Mouse (Mus musculus): ENCODE results near the gene Pbxip1.
A peak's percentile ranks its signal among the peaks of the same experiment; 100 is the strongest.

Gene Pbxip1

DNA sequence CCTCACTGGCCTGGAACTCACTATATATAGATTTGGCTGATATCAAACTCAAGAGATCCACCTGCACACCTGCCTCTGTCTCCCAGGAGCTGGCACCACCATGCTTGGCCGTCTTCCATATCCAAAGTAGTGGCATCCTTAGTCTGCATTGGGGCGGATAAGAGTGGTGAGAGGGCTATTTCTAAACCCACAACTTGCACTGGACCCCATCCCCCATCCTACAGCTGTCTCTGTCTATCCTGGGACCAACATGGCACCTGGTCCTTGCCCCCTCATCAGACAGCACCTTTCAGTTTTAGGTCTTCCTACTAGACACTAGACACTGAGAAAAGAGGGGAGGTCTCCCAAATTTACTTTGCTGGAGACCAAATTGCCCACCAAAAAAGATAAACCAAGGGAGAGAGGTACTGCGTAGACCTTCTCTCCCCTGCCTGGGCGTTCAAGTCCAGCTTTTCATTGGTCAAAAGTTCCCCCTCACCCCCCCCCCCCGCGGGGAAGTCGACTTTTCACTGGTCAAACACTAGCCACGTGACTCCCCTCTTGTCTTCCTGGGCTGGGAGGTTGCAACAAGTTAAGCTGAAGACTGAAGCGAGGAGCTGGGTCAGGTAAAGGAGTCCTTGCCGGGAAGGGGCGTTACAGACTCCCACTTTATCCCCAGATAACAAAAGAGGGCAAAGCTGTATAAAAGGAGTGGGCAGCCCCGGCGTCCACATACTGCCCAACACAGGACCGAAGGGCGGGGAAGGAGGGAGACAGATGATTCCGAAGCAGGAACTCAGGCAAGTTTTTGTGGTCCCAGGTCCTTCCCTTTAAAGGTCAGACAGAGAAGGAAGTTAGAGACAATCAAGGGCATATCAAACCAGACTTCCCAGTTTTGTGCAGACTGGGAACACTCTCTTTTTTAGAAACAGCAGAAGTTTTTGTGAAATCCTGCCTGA is at the start of gene Pbxip1:
Gene Pbxip1, plus strand, starts transcription at position 531 of the 938 bp plus-strand sequence.
- peak; percentile 73 for DNase-seq

DNA sequence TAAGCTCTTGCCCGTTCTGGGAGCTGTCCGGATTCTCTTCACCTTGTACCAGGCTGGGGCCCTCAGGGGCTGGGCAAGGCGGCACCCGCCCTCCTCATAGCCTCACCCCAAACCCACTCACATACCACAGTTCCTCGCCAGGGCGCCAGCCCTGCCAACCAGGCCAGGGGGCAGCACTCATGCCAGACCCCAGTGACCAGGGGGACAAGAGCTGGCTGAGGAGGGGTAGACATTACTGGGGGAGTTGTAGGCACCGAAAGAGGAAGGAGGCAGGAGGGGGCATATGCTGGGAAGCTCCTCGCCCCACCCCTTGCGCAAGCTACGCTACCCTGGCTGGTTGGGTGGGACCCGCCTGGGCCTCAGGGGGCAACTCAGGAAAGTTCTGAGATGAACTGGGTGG is 48.9 kb upstream of the Pbxip1 start:
- DNase-seq: no peak

DNA sequence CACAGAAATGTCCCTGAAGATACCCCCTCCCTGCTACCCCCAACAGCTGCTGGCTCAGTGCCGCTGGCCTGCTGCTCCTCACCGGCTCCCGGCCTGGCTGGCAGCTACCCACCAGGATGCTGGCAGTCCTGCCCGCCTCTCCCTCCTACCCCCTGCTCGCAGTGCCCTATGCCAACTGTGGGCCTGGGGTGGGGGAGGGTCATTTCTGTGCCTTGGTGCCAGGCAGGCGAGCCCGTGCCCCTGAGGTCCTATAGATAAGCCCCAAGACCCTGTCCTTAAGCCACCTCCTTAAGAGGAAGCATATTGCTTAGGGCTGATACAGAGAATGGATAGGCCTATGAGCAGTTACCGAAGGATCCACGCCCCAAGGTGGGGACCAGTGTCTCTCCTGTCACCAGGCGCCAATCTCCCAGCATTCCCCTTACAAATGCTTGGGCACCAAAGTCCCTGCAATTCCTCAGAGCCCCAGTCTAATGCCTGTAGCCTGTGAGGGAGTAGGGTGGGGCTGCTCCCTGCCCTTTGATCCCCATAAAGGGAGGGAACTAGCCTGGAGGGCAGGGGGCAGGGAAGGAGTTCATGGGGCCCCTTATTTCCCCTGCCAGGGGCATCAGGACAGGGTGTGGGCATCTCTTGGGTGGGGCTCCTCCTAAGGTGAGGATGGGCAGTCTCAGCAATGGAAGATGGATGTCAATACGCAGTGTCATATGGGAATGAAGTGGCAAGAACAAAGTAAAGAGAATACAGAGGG is 48.2 kb upstream of the Pbxip1 start:
- DNase-seq: no peak

DNA sequence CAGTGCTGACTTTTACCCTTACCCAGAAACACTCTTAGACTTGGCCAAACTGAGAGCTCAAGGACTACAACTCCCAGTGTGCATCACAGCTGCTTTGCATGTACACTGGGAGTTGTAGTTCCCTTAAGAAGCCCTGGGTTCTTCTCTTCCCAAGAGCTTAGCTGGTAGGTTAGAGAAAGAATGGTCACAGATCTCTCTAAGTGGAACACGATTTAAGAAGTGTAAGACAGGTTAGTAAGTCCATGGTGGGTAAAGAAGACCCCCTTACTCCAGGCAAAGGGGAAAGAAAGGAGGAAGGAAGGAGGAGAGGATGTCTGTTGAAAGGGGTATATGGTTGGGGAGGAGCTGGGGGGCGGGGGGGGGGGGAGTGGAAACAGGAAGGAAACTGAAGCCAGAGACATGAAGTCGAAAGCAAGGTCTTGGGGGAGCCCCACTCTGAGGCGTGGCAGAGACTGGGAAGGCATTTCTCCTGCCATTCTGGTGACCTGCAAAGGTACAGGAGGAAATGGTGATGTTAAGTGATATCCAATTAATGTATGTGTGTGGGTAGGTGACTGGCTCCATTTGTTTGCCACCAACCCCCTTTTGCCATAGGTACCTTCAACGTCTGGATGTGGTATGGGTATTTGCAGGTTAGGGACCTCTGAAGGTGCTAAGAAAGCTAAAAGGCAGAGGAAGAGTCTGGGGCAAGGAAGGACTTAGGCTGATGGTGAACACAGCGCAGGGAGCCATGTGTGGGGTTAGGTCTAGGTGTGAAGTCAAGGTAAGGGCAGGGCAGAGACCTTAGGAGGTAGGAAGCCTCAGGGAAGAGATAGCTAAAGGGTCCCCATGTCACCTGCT is 47.4 kb upstream of the Pbxip1 start:
- DNase-seq: no peak

DNA sequence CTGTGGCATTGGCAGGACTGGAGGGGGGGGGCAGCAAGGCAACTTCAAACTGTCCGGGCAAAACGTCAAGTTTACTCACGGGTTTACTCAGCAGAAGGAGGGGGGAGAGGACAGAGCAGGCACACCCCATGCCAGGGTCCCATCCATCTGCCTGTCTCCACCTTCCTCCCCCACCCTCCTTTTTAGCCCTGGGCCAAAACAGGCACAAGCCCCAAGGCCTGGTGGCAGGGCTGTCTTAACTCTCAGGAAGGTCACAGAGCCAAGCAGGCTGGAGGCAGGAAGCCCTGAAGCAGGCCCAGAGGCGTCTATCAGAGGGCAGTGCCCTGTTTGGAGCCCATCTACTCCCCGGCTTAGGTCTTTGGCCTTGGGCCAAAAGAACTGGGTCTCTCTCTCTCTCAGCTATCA is 46.4 kb upstream of the Pbxip1 start:
- DNase-seq: no peak

DNA sequence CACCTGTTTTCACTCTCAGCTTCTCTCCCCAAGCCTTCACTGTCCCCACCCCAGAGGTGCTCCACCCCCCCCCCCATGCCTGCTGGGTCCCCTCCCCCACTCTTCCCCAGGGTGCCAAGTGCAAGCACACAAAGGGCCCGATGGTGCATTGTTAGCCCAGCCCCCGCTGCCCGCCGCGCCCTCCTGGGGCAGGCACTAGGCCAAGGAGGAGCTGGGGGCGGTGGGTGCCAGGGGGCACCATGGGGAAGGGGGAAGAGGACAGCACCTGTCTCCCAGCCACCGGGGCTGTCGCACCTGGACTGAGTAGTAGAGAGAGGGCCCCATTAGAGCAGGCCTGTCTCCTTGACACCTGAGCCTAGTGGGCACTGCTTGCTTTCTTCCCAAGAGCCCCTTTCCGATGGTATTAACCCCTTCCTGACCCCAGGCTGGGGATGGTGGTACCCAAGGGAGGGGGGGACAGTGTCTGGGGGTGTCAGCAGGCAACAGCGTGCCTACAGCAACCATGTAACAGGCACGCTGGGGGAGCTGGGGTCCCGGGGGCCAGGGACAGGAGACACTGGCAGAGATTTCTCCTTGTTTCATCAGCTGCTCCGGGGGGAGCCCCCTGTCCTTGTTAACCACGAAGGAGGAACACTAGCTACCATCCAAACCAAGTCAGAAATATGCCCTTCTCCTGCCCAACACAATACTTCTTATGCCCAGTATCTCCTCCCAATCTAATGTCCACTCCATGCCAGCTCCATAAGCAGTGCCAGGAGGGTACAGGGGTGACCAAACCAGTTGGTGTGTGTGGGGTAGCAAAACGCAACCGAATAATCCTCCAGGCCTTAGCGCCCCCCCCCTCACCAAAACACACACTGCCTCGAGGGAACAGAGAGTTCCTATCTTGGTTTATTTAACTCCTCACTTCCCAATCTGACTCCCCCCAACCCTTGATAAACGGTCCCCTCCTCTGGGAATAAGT is 45.5 kb upstream of the Pbxip1 start:
- no peak for DNase-seq

DNA sequence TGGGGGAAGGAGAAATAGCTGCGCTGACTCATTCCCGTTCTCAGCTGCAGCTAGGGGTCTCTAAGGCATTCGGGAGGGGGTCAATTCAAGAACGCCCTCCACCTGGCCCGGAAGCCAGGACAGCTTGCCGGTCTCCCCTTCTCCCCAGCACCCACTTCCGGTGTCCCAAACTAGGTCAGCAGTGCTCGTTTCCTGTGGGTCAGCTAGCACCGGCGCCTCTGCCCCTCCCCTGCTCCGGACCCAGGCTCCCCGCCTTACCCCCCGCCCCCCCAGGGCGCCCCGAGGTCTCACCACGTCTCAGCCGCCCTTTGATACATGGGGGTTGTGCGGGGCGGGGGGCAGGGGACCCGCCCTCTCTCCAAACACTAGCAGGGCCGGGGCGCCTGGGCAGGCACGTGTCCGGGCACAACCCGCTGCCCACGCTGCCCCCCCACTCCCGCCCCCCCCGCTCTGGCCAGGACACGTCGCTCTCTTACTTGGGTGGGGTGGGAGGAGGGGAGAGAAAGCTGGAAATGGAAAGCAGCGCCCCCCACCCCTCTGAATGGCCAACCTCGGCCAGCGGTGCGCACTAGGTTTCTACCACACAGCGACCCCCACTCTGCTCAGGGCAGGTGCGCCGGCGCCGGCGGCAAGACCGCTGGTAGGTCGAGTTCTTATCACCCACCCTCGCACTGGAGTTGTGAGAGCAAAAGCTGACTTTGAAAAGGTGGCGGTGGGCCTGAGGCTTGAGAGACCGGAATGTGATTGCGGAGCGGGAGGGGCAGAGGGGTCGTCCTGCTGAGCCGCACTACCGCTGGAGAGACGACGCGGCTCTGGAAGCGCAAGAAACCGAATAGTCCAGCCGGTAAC is 44.6 kb upstream of the Pbxip1 start:
- peak; percentile 58 for DNase-seq

DNA sequence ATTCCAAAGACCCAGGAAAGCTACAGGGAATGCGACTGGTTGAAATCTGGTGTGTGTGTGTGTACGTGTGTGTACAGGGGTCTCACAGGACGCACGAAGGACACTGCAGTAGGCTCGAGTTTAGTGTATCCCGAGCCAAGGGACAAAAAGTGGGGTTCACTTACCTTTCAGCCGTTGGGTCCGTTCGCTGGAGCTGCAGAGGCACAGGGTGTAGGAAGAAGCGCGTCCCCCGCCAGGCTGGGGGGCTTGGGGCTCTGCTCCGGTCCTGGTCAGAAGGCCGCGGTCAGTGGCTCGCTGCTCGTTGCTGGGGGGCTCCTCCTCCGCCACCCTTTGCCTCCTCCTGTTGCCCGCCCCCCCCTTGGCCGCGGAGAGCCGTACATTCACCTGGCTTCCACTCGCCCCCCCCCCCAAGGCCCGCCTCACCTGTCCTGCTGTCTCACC is 43.6 kb upstream of the Pbxip1 start:
- peak; percentile 42 for DNase-seq

DNA sequence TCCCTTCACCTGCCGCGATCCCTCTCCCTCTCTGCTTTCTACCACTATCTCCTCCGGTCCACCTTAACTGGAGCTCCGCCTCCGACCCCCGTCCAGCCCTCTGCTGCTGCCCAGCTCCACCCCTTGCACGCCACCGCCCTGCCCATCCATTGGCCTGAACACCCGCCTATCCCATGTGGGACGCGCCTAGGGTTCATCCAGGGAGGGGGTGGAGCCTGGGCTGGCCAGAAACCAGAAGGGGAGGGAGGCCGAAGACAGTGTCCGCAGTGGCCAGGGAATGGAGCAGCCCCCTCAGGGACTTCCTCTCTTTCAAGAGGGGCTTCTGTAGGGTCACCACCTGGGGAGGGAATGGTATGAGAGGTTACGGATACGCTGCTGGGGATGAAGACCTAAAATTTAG is 42.9 kb upstream of the Pbxip1 start:
- DNase-seq: peak; percentile 98

DNA sequence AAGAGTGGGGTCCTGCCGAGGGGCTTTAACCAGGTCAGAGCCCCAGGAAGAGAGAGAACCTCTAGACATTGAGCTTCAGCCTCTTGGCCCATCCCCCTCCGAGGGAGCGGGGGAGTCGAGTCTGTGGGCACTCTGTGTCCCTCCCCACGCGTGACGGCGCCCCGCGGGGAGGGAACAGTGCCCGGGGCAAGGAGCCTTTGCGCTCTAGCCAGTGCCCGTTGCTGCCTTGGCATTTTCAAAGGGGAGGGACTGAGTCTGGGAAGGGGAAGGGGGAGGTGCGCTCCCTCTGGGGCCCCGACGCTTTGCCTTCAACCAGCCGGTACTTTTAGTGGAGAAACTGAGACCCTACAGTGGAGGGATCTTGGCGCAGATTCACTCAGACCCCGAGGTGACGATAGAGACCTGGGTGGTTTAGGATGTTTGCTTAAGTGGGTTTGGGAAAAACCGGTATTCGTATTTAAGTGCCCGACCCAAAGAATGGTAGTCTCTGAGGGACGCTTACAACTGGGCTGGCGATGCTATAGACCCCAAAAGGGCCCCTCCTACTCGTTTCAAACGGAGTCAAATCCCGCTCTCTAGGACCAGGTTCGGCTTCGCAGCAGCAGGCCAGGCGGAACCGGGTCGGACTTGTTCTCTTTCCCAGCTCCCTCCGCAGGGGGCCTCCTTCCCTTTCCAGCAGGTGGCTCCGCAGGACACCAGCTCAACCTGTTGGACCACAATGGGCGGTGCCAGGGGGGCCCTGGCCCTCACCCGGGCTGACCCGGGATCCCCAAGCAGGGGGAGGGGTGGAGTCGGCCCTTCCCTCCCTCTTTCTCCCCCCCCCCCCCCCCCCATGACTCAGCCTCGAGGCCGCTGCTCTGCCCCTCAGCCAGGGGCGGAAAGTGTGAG is 42.3 kb upstream of the Pbxip1 start, which contains the start of gene Zbtb7b:
Gene Zbtb7b, minus strand, starts transcription at position 771 of the 888 bp plus-strand sequence.
- DNase-seq: peak; percentile 84

DNA sequence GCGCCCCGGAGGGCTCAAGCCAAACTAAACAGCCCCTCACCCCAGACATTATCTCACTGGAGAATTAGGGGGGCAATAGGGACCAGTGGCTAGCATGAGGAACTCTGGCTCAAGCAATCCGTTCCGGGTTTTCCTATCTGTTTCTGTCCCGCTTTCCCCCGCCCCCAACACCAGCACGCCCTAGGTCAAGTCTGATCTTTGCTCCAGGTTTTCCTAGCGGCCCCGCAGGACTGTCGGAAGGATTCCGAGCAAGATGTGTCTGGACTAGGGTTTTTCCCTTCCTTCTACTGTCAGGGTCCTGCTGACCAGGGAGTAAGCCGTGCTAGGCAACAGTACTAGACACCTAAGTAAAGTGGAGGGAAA is 41.6 kb upstream of the Pbxip1 start:
- DNase-seq: peak; percentile 83

DNA sequence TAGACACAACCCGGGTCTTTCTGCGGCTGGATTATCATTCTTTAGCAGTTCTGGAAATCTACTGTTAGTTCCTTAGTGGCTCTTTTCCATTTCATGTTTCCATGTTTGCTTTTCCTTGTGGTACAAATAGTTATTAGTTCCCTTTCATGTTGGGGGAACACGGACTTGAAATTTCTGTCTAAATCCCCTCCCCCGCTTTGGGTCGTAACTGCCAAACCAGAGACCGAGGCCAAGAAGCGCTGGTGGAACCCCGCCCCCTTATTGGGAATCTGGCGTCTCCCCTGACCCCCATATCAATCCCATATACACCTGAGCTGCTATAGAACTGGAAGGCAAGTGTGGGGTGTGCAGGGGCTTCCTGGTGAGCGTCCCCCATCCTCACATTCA is 41.1 kb upstream of the Pbxip1 start:
- no peak for DNase-seq

DNA sequence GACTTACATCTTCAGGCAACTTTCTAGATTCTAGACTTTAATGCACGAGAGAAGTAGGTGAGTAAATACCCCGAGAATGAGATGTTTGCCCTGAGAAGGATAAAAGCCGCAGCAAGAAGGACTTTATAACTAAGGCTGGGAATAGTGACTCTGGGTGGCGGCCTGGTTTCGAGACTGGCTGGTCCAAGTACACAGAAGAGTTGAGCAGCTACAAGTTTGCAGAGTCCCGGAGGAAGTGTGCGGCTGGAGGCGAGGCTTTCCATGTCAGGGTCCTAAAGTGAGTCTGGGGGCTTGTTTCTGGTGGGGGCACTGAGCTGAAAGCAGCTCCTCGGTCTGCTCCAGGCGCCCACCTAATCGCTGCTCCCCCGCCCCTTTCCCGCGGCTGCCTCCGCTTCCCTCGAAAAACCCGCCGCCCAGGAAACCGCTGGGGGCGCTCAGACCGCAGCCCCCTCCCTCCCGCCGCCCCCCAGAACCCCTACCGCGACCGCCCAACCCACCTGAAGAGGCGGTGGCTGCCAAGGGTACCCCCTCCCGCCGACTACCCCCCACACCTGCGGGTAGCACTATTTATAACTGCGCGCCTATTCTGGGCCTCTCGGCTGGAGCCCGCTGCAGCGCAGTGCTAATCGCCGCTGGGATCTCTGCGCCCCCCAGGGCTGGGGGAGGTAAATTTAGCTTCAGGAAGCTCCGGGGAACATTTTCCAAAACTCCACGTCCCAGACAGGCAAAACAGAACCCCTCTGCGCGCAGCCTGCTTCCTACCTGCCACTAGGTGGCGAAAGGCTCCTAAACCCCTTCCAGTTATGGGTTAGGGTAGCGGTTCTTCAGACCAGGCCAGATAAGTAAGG is 40.5 kb upstream of the Pbxip1 start:
- peak; percentile 81 for DNase-seq

DNA sequence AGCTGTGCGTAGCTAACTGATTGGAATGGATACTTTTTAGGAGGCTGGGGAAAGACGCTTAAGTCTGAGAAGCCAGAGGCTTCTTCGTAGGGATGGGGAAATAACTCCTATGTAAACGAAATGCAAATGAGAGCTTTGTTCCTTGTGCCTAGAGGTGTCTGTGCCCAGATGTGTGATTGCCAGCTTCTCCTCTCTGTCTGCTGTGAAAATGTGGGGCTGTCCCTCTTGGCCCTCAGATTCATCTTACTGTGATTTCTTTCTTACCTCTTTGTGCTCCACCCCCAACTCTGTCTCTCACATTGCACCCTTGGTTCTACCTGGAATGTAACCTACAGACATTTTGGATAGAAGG is 39.9 kb upstream of the Pbxip1 start:
- no peak for DNase-seq

DNA sequence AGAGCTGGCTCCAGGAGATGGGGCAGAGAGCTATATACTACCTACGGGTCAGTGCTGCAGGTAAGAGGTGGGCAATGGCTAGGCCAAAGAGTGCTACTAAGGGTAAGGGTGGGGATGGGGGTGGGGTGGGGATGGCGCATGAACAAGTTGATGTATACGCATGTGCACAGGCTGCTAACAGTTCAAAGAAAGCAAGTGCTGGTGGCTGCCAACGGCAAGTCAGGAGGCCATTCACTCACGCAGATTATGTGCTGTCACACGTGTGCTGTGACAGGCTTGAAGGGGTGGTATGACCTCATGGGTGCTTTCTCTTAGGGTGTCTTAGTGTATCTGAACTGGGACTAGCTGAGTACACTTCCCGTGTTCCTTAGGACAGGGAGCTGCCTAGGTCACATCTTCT is 35.2 kb upstream of the Pbxip1 start:
- no peak for DNase-seq

DNA sequence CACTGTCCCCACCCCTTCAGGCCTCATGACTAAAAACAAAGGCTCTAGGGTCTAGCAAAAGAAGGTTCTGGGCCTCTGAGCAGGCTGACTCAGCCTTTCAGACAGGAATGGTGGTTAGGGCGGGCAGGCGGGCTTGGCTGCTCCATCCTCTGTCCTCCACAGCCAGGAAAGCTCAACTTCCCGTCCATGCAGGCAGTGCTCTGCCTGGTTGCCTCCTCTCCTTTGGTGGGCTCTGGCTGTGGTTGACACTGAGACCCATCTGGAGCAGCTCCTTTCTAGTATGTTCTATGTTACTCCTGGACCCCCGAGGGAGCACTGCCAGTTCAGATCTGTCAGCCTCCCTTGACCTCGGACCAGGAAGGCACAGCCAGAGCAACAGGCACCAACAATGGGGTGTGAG is 33.8 kb upstream of the Pbxip1 start, which contains the start of gene Lenep:
Gene Lenep, minus strand, starts transcription at position 101 of the 400 bp plus-strand sequence.
- no peak for DNase-seq

DNA sequence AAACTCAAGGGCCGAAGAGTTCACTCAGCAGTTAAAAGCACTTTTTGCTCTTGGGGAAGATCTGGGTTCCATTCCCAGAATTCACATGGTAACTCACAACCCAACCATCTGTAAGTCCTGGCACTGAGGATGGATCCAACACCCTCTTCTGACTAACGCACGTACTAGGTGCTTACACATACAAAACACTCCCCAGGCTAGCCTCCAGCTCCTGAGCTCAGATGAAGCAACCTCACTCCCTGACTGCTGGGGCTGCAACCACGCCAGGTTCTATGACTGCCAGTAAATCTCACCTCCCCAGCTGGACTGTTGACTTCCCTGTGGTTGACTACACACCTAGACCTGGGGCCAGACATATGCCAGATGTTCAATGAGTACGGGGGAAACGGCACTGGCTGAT is 29.6 kb upstream of the Pbxip1 start:
- no peak for DNase-seq

DNA sequence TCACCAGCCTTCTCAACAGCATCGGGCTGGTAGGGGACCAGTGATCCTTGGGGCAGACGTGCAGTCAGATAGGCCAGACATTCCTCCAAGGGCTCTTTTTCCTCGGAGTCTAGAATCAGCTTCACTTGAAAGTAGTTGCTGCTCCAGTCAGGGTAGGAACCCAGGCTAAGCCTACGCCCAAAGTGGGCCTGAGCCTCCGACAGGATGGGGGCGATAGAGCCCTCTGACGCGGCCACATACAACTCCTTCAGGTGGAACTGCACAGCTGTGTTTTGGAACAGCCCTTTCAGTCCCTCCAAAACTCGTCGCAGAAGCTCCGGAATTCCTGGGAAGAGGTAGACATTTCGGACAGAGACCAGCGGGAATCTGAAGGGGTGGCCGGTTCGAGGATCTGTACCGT is 28.1 kb upstream of the Pbxip1 start:
- DNase-seq: no peak

DNA sequence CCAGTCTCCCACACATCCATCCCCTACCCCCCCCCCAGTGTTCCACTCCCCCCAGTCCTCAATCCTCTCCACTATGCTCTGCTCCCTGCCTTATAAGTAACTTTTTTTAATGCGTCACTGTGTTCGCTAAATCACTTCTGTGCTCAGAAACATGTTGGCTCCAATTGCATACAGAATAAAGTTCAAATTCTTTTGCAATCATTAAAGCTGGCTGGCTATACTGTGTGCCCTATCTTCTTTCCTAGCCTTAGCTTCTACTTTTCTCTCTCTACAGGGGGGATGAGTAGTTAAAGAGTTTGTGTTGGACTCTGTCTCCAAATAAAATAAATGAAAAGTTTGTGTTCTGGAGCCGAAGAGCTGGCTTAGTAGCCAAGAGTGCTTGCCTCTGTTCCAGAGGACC is 26.8 kb upstream of the Pbxip1 start:
- DNase-seq: no peak
